19 mouse cellular contexts compared by ENCODE assay signal in genomic region chr14:25306961-25307654, GRCm38 (mm10).
DNase-seq lines count a peak whose midpoint lies in the region; ATAC-seq lines count a peak whose summit lies in the region.
"Had no signal": no experiment of that assay in that cellular context is flagged by ENCODE, and none has a peak within 500 bp of the region (broad histone marks: within the 10 kb centered on the region; RNA-seq: fewer than 3 reads in every experiment).

No protein-coding gene starts in this region.

- H3K27me3 ChIP-seq in hindbrain, embryonic 10.5 days (ENCODE audit: insufficient read depth, poor library complexity, severe bottlenecking) = peaks cover 45% of the 10 kb centered on the region
- no peaks in the 10 kb centered on the region for H3K27me3 ChIP-seq in hindbrain, embryonic 16.5 days (replicated peaks; ENCODE audit: control insufficient read depth, insufficient read depth, low read length)
- peaks cover 48% of the 10 kb centered on the region for H3K27me3 ChIP-seq in embryonic facial prominence, embryonic 10.5 days (replicated peaks; ENCODE audit: low read depth, poor library complexity, severe bottlenecking)
- H3K27me3 ChIP-seq in limb, embryonic 10.5 days (ENCODE audit: low read depth, poor library complexity, severe bottlenecking) = peaks cover 6% of the 10 kb centered on the region; the same call in 1 of the 2 replicates

- DNase-seq in hindbrain, embryonic 10.5 days (ENCODE audit: low spot score) = no peak
- peak; percentile 10 for DNase-seq in adipocyte (ENCODE audit: low spot score)
- DNase-seq in embryonic facial prominence, embryonic 10.5 days (ENCODE audit: low spot score) = no peak
- DNase-seq in limb, embryonic 10.5 days (ENCODE audit: low spot score) = no peak
- DNase-seq in embryo, embryonic 10.5 days (ENCODE audit: low spot score) = no peak
- DNase-seq: adrenal gland, adult 8-10 months; cerebellum, adult 8-10 months; kidney, adult 11 months; layer of hippocampus, postnatal 36 days; lung, embryonic 14.5 days; lung, postnatal 36 days; retina, postnatal 1 day had no signal

- 65% methylated on average over 3 of the region's 3 CpGs for WGBS in hindbrain, embryonic 10.5 days
- 81% methylated on average over 3 of the region's 3 CpGs for WGBS in hindbrain, embryonic 16.5 days
- WGBS in embryonic facial prominence, embryonic 10.5 days = 52% methylated on average over 3 of the region's 3 CpGs
- WGBS in limb, embryonic 10.5 days = 79% methylated on average over 3 of the region's 3 CpGs

- H3K27ac ChIP-seq in hindbrain, embryonic 10.5 days = peak overlapping the region; percentile 69
- H3K27ac ChIP-seq in hindbrain, embryonic 16.5 days (ENCODE audit: low read depth, low read length) = no peak overlapping the region
- peak overlapping the region; percentile 71 for H3K27ac ChIP-seq in embryonic facial prominence, embryonic 10.5 days (replicated peaks)
- H3K27ac ChIP-seq in limb, embryonic 10.5 days = peak overlapping the region; percentile 68
- H3K27ac ChIP-seq: heart, adult 2 months; hindbrain, embryonic 13.5 days; kidney, postnatal 0 days; layer of hippocampus, adult 2 months had no signal

- no peak for ATAC-seq in hindbrain, embryonic 16.5 days
- ATAC-seq in erythroid progenitor cell, adult 5-6 weeks (replicated peaks; ENCODE audit: low FRiP score, poor library complexity, severe bottlenecking) = no peak

- peaks cover 67% of the 10 kb centered on the region for H3K4me1 ChIP-seq in hindbrain, embryonic 10.5 days (replicated peaks)
- H3K4me1 ChIP-seq in hindbrain, embryonic 16.5 days (ENCODE audit: control insufficient read depth, insufficient read depth, low read depth, low read length) = peaks cover 15% of the 10 kb centered on the region
- H3K4me1 ChIP-seq in embryonic facial prominence, embryonic 10.5 days = peaks cover 64% of the 10 kb centered on the region
- H3K4me1 ChIP-seq in limb, embryonic 10.5 days = peaks cover 64% of the 10 kb centered on the region

- no peaks in the 10 kb centered on the region for H3K9me3 ChIP-seq in hindbrain, embryonic 10.5 days
- H3K9me3 ChIP-seq in hindbrain, embryonic 16.5 days (ENCODE audit: control insufficient read depth, low read length) = no peaks in the 10 kb centered on the region
- no peaks in the 10 kb centered on the region for H3K9me3 ChIP-seq in embryonic facial prominence, embryonic 10.5 days
- no peaks in the 10 kb centered on the region for H3K9me3 ChIP-seq in limb, embryonic 10.5 days (replicated peaks)
- H3K9me3 ChIP-seq: hindbrain, embryonic 13.5 days had no signal

- H3K9ac ChIP-seq in hindbrain, embryonic 16.5 days (ENCODE audit: low read depth, low read length) = no peak overlapping the region
- H3K9ac ChIP-seq: hindbrain, embryonic 13.5 days; lung, embryonic 14.5 days had no signal

- H3K4me2 ChIP-seq in hindbrain, embryonic 16.5 days (ENCODE audit: low read length) = no peak overlapping the region
- H3K4me2 ChIP-seq: hindbrain, embryonic 13.5 days; liver, embryonic 11.5 days; lung, embryonic 14.5 days had no signal

- H3K36me3 ChIP-seq in hindbrain, embryonic 10.5 days = no peaks in the 10 kb centered on the region
- no peaks in the 10 kb centered on the region for H3K36me3 ChIP-seq in hindbrain, embryonic 16.5 days (ENCODE audit: control insufficient read depth, insufficient read depth, low read length)
- no peaks in the 10 kb centered on the region for H3K36me3 ChIP-seq in embryonic facial prominence, embryonic 10.5 days (replicated peaks)
- H3K36me3 ChIP-seq in limb, embryonic 10.5 days = no peaks in the 10 kb centered on the region
- H3K36me3 ChIP-seq: hindbrain, embryonic 13.5 days had no signal

- no peak overlapping the region for H3K4me3 ChIP-seq in hindbrain, embryonic 10.5 days
- no peak overlapping the region for H3K4me3 ChIP-seq in hindbrain, embryonic 16.5 days (ENCODE audit: low read length)
- no peak overlapping the region for H3K4me3 ChIP-seq in embryonic facial prominence, embryonic 10.5 days
- no peak overlapping the region for H3K4me3 ChIP-seq in limb, embryonic 10.5 days
- H3K4me3 ChIP-seq: heart, adult 2 months; hindbrain, embryonic 13.5 days; layer of hippocampus, adult 2 months had no signal
